Mouse (Mus musculus): ENCODE results near the gene Ide.

DNA sequence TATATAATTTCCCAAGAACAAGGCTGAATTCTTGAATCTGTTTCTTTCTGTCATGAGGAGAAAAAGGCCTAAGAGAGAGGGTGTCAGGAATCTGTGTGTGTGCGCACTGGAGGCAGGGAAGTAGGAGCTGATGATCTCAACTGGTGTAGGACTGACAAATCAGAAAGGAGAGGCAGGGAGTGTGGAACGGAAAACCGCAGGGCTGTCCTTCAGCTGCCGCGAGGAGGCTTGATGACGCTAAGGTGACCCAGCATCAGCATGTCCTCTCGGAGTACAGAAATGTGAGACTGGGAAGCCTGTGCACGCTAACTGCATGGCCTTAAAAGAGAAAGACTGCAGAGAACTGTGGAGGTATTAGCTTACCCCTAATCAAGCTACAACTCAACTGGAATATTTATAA, 46.7 kb downstream of the Ide start:
- TF ChIP-seq GATA2 (IDR thresholded peaks at IDR 0.05; ENCODE audit: borderline replicate concordance, low read depth, low read length): no peak
- no peak for TF ChIP-seq CTCF (IDR thresholded peaks at IDR 0.05; ENCODE audit: low read depth, low read length)
- no peak for TF ChIP-seq GATA1 (IDR thresholded peaks at IDR 0.05; ENCODE audit: borderline replicate concordance, low read length)

Measured in G1E (cell line).